Mouse (Mus musculus): Measurements from ENCODE around the gene Prickle2. TPM values are rescaled to one million over a fixed set of nuclear protein-coding genes. Genes with fewer than 3 reads are reported as not detected.

The Prickle2 gene
- polyA plus RNA-seq, 1 experiment from 2014 or later, result 0.35 TPM

DNA sequence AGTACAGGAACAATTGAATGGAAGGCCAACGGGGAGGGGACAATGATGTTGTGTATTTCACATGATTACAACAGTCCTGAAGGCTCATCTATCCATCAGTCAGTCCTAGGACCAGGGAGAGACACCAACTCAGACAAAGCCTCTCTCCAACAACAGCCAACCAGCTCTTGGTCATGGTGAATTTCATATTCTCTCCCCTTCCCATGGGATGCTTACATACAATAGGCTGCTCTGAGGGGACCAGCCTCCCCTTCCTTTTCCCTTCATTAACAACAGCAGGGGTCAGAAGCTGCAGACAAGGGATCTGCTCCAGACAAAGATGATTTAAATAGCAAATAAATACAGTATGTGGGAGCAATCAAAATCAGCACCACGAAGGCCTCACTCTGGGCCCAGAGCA is 57.4 kb downstream of the Prickle2 start:
- no peaks in the 10 kb centered on the region for H3K9me3 ChIP-seq (replicated peaks; ENCODE audit: control insufficient read depth, low read length)
- no peaks in the 10 kb centered on the region for H3K36me3 ChIP-seq (ENCODE audit: control insufficient read depth, insufficient read depth)
- H3K4me1 ChIP-seq (ENCODE audit: control insufficient read depth, low read depth, low read length), result no peaks in the 10 kb centered on the region
- no peak overlapping the region for H3K9ac ChIP-seq (ENCODE audit: low read depth, low read length)
- no peak overlapping the region for H3K27ac ChIP-seq (ENCODE audit: low read length)
- no peak overlapping the region for H3K4me3 ChIP-seq (ENCODE audit: low read depth, low read length)
- H3K27me3 ChIP-seq (ENCODE audit: control insufficient read depth, insufficient read depth, low read depth, low read length), result no peaks in the 10 kb centered on the region
- H3K4me2 ChIP-seq (ENCODE audit: low read depth, low read length), result no peak overlapping the region
- 44% methylated on average over 2 of the region's 2 CpGs for WGBS (ENCODE audit: insufficient replicate concordance)
- no peak for ATAC-seq (ENCODE audit: low read depth)

DNA sequence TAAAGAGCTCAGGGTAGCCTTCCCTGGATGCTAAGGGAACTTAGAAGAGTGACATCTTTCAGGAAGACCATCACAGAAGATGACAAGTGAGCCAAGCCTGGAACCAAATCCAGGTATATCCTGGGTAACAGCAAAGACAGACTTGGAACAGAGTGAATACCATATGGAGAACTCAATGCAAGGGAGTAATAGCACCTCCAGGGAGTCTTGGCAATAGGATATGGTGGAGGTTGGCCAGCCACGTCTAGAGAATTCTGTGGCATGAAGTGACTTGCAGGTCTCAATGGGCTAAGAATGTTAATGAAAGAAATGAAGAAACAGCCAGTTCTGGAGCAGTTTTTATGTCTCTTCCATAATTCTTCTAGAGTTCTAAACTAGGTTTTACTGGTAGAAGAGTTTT is 63.0 kb downstream of the Prickle2 start:
- 68% methylated on average over 1 of the region's 1 CpGs for WGBS (ENCODE audit: insufficient replicate concordance)
- no peak overlapping the region for H3K4me2 ChIP-seq (ENCODE audit: low read depth, low read length)

DNA sequence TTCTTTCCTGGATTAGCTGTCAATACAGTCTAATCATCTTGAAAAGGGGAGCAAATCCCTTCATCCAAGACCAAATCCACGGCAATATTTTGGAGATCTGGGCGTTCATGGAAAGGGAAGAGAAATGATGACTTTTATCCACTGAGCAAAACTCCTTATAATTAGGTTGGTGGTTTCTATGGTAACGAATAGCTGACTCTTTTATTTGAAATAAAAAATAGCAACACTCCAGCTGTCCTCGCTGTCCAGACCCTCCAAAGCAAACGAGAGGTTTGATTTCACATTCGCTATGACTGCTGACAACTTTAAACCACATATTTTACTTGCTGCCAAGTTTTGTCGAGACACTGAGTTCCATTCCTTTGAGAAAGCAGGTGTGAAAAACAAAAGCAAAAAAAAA is 64.0 kb downstream of the Prickle2 start:
- Histone ChIP-seq H3K4me3 (ENCODE audit: low read depth, low read length) (no peak overlapping the region), H3K4me1 (ENCODE audit: control insufficient read depth, low read depth, low read length) (no peaks in the 10 kb centered on the region), H3K9ac (ENCODE audit: low read depth, low read length) (no peak overlapping the region), H3K27ac (ENCODE audit: low read length) (no peak overlapping the region), H3K9me3 (replicated peaks; ENCODE audit: control insufficient read depth, low read length) (no peaks in the 10 kb centered on the region), H3K27me3 (ENCODE audit: control insufficient read depth, insufficient read depth, low read depth, low read length) (no peaks in the 10 kb centered on the region), H3K36me3 (ENCODE audit: control insufficient read depth, insufficient read depth) (no peaks in the 10 kb centered on the region), H3K4me2 (ENCODE audit: low read depth, low read length) (no peak overlapping the region)
- WGBS (ENCODE audit: insufficient replicate concordance), result 49% methylated on average over 7 of the region's 7 CpGs
- ATAC-seq (ENCODE audit: low read depth), result no peak

More for the DNA sequence above, 63.0 kb downstream of the Prickle2 start:
- no peak overlapping the region for H3K9ac ChIP-seq (ENCODE audit: low read depth, low read length)
- no peak overlapping the region for H3K27ac ChIP-seq (ENCODE audit: low read length)
- no peaks in the 10 kb centered on the region for H3K9me3 ChIP-seq (replicated peaks; ENCODE audit: control insufficient read depth, low read length)
- H3K27me3 ChIP-seq (ENCODE audit: control insufficient read depth, insufficient read depth, low read depth, low read length), result no peaks in the 10 kb centered on the region
- H3K4me1 ChIP-seq (ENCODE audit: control insufficient read depth, low read depth, low read length), result no peaks in the 10 kb centered on the region
- no peaks in the 10 kb centered on the region for H3K36me3 ChIP-seq (ENCODE audit: control insufficient read depth, insufficient read depth)
- ATAC-seq (ENCODE audit: low read depth), result no peak
- H3K4me3 ChIP-seq (ENCODE audit: low read depth, low read length), result no peak overlapping the region

DNA sequence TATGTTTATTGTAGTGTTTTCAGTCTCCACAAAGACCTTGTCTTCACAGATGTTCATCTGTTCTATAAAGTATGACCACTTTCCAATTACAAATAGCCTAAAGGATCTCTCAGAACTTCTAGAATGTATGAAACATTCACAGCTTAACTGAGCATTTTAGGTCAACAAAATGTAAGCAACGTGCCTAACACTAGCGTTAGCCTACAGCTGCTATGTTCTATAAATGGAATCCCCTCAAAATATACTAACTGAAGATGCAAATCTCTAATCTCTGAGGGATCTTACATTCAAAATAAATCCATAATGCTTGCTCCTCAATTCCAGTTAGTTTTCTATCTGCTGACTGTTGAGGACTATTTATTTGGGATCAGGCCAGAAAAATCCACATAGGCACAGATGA is 65.1 kb downstream of the Prickle2 start:
- Histone ChIP-seq H3K9ac (ENCODE audit: low read depth, low read length) (no peak overlapping the region), H3K9me3 (replicated peaks; ENCODE audit: control insufficient read depth, low read length) (no peaks in the 10 kb centered on the region), H3K36me3 (ENCODE audit: control insufficient read depth, insufficient read depth) (no peaks in the 10 kb centered on the region), H3K27ac (ENCODE audit: low read length) (no peak overlapping the region), H3K4me3 (ENCODE audit: low read depth, low read length) (no peak overlapping the region), H3K4me2 (ENCODE audit: low read depth, low read length) (no peak overlapping the region), H3K4me1 (ENCODE audit: control insufficient read depth, low read depth, low read length) (no peaks in the 10 kb centered on the region), H3K27me3 (ENCODE audit: control insufficient read depth, insufficient read depth, low read depth, low read length) (no peaks in the 10 kb centered on the region)
- ATAC-seq (ENCODE audit: low read depth), result no peak
- 67% methylated on average over 2 of the region's 2 CpGs for WGBS (ENCODE audit: insufficient replicate concordance)

DNA sequence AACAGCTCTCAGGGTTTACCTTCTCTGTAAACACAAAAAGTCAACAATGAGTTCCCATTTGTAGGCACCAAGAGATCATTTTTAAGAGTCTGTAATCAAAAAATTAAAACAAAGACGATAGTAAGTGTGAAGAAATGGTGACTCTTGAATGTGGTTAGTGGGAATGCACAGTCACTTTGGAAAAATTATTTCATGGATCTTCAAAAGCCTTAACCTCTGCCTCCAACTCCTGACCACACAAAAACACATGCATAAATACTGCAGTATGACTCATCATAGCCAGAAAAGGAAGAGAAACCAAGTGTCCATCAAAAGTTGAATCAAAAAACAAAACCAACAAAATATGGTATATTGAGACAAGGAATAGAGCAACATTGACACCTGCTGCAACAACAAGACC is 69.5 kb downstream of the Prickle2 start:
- Histone ChIP-seq H3K4me2 (ENCODE audit: low read depth, low read length) (no peak overlapping the region), H3K9ac (ENCODE audit: low read depth, low read length) (no peak overlapping the region), H3K9me3 (replicated peaks; ENCODE audit: control insufficient read depth, low read length) (no peaks in the 10 kb centered on the region), H3K36me3 (ENCODE audit: control insufficient read depth, insufficient read depth) (no peaks in the 10 kb centered on the region), H3K4me1 (ENCODE audit: control insufficient read depth, low read depth, low read length) (no peaks in the 10 kb centered on the region), H3K27me3 (ENCODE audit: control insufficient read depth, insufficient read depth, low read depth, low read length) (no peaks in the 10 kb centered on the region), H3K4me3 (ENCODE audit: low read depth, low read length) (no peak overlapping the region), H3K27ac (ENCODE audit: low read length) (no peak overlapping the region)
- ATAC-seq (ENCODE audit: low read depth), result no peak
- 35% methylated on average over 1 of the region's 1 CpGs for WGBS (ENCODE audit: insufficient replicate concordance)

DNA sequence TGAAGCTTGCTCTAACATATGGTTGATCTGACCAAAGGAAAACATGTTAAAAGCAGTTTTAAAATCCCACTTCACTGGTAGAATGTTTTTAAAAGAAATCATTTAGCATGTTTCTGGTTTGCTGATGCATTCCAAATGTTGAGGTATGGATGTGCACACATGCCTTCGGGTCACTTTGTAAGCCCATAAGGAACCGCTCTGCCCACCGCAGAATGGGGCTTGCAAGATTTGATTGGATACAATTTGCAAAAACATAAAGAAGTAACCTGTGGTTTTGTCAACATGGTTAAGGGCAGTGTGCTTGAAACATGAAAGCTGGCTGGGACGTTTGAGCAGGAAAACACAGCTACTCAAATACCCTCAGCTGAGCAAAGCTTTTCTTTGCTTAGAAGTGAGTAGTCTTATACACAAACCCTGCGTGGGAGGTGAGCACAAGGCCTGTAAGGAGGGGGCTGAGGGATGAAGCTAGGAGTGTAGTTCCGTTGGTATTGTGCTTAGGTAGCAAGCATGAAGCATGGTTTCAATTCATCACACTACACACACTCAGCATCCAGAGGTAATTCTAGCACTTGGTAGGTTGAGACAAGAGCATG is 71.0 kb downstream of the Prickle2 start:
- Histone ChIP-seq H3K4me2 (ENCODE audit: low read depth, low read length) (no peak overlapping the region), H3K4me1 (ENCODE audit: control insufficient read depth, low read depth, low read length) (no peaks in the 10 kb centered on the region), H3K36me3 (ENCODE audit: control insufficient read depth, insufficient read depth) (no peaks in the 10 kb centered on the region), H3K9me3 (replicated peaks; ENCODE audit: control insufficient read depth, low read length) (no peaks in the 10 kb centered on the region), H3K9ac (ENCODE audit: low read depth, low read length) (no peak overlapping the region), H3K4me3 (ENCODE audit: low read depth, low read length) (no peak overlapping the region), H3K27me3 (ENCODE audit: control insufficient read depth, insufficient read depth, low read depth, low read length) (no peaks in the 10 kb centered on the region), H3K27ac (ENCODE audit: low read length) (no peak overlapping the region)
- no peak for ATAC-seq (ENCODE audit: low read depth)
- 51% methylated on average over 6 of the region's 6 CpGs for WGBS (ENCODE audit: insufficient replicate concordance)

DNA sequence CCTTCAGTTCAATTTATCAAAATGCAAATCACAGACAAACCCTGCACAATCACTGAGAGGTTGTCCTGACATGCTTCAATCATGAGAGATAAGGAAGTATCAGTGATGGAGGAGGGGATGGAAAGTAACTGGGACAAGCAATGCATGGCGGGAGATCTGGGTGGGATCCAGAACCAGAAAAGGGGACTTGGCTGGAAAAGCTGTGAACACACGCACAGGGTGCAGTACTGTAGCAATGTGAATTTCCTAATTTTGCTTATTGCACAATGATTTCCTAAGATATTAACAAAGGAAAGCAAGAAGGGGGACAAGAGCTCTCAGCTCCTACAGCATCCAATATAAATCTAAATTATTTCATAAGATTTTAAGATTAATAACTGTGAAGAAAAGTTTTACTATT is 75.0 kb downstream of the Prickle2 start:
- Histone ChIP-seq H3K27me3 (ENCODE audit: control insufficient read depth, insufficient read depth, low read depth, low read length) (no peaks in the 10 kb centered on the region), H3K27ac (ENCODE audit: low read length) (no peak overlapping the region), H3K36me3 (ENCODE audit: control insufficient read depth, insufficient read depth) (no peaks in the 10 kb centered on the region), H3K9me3 (replicated peaks; ENCODE audit: control insufficient read depth, low read length) (no peaks in the 10 kb centered on the region), H3K4me1 (ENCODE audit: control insufficient read depth, low read depth, low read length) (no peaks in the 10 kb centered on the region), H3K4me2 (ENCODE audit: low read depth, low read length) (no peak overlapping the region), H3K9ac (ENCODE audit: low read depth, low read length) (no peak overlapping the region), H3K4me3 (ENCODE audit: low read depth, low read length) (no peak overlapping the region)
- no peak for ATAC-seq (ENCODE audit: low read depth)
- 56% methylated on average over 2 of the region's 2 CpGs for WGBS (ENCODE audit: insufficient replicate concordance)

DNA sequence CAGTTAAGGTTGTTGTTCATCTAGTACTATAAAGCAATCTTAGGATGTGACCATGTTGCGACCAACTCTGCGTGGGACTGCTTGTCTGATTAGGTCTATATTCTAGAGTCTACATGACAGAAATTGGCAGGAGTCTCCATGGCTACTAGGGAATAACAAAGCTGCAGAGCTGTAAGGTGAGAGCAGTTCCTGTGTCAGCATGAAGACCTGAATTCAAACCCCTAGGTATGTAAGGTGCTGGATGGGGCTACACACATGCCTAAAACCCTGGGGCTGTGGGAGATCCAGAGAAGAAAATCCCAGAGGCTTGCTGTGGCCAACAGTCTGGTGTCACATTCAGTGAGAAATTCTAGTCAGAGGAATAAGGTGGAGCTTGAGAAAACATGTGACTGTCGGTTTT is 78.2 kb downstream of the Prickle2 start:
- H3K4me1 ChIP-seq (ENCODE audit: control insufficient read depth, low read depth, low read length), result no peaks in the 10 kb centered on the region
- H3K27me3 ChIP-seq (ENCODE audit: control insufficient read depth, insufficient read depth, low read depth, low read length), result no peaks in the 10 kb centered on the region
- no peaks in the 10 kb centered on the region for H3K9me3 ChIP-seq (replicated peaks; ENCODE audit: control insufficient read depth, low read length)
- H3K27ac ChIP-seq (ENCODE audit: low read length), result no peak overlapping the region
- H3K4me3 ChIP-seq (ENCODE audit: low read depth, low read length), result no peak overlapping the region
- no peak for ATAC-seq (ENCODE audit: low read depth)
- H3K36me3 ChIP-seq (ENCODE audit: control insufficient read depth, insufficient read depth), result no peaks in the 10 kb centered on the region
- H3K9ac ChIP-seq (ENCODE audit: low read depth, low read length), result no peak overlapping the region
- 70% methylated on average over 3 of the region's 3 CpGs for WGBS (ENCODE audit: insufficient replicate concordance)
- no peak overlapping the region for H3K4me2 ChIP-seq (ENCODE audit: low read depth, low read length)

DNA sequence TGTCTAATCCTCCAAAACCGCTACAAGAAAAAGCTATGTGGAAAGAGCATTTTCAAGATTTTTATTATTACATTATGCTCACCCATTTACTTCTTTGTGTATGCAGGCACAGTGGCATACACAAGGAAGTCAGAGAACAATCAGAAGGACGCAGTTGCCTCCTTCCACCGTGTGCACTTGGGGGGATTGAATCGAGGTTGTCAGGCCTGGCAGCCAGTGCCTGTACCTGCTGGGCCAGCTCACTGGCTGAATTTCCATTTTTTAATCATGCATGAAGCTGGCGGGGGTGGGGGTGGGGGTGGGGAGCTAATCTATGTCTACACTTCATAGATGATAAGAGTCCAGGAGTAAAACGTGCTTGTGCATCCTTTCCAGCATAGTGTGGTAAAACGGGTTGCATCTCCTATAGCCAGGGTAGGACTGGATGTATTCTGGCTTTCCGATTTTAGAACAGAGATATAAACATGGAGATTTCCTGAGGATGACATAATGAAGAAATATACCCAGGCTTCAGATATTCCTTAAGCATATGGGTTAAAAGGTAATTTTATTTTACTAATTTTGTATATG is 78.8 kb downstream of the Prickle2 start:
- Histone ChIP-seq H3K27ac (ENCODE audit: low read length) (no peak overlapping the region), H3K4me2 (ENCODE audit: low read depth, low read length) (no peak overlapping the region), H3K9ac (ENCODE audit: low read depth, low read length) (no peak overlapping the region), H3K4me3 (ENCODE audit: low read depth, low read length) (no peak overlapping the region), H3K27me3 (ENCODE audit: control insufficient read depth, insufficient read depth, low read depth, low read length) (no peaks in the 10 kb centered on the region), H3K36me3 (ENCODE audit: control insufficient read depth, insufficient read depth) (no peaks in the 10 kb centered on the region), H3K4me1 (ENCODE audit: control insufficient read depth, low read depth, low read length) (no peaks in the 10 kb centered on the region), H3K9me3 (replicated peaks; ENCODE audit: control insufficient read depth, low read length) (no peaks in the 10 kb centered on the region)
- 58% methylated on average over 8 of the region's 8 CpGs for WGBS (ENCODE audit: insufficient replicate concordance)
- no peak for ATAC-seq (ENCODE audit: low read depth)

All from liver, embryonic 16.5 days (tissue).